Mouse (Mus musculus) left cerebral cortex, postnatal 14 days (tissue): ENCODE results near the gene Nckipsd. TPM values are rescaled to one million over a fixed set of nuclear protein-coding genes. Genes with fewer than 3 reads are reported as not detected.

ENCODE experiments used
- DNase-seq, 2 experiments: peaks; one replicate each; pipeline ENCODE4 v3.0.0; 2021 to 2022; ENCODE audit warnings: low spot score in 2 of 2, mixed read lengths in 1 of 2
- intact Hi-C: fragments of 180-260 bp; cut with DNase I; formaldehyde crosslinking; loops from one replicate; pipeline ENCODE4 v1.15.1; 2025
- microRNA-seq, 2 experiments: library from miRNA; unstranded; fragments of <30 nt; microRNA quantifications; one replicate each; pipeline ENCODE4 v1.2.0; 2022
- total RNA-seq, 2 experiments: library from RNA; stranded (reverse); gene quantifications; 2 replicates each; pipeline ENCODE4 v1.2.3; 2021

Gene Nckipsd
- total RNA-seq, 2 experiments from 2014 or later: 39.1 to 44.7 TPM

DNA sequence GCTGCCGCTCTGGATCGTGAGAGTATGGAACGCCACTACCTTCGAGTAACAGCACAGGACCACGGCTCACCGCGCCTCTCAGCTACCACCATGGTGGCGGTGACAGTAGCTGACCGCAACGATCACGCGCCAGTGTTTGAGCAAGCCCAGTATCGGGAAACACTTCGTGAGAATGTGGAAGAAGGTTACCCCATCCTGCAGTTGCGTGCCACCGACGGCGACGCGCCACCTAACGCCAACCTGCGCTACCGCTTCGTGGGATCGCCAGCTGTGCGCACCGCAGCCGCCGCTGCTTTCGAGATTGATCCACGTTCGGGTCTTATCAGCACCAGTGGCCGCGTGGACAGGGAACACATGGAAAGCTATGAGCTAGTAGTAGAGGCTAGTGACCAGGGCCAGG, 19.3 kb downstream of the Nckipsd start:
- intact Hi-C loops: no loop called here
- DNase-seq: no peak

DNA sequence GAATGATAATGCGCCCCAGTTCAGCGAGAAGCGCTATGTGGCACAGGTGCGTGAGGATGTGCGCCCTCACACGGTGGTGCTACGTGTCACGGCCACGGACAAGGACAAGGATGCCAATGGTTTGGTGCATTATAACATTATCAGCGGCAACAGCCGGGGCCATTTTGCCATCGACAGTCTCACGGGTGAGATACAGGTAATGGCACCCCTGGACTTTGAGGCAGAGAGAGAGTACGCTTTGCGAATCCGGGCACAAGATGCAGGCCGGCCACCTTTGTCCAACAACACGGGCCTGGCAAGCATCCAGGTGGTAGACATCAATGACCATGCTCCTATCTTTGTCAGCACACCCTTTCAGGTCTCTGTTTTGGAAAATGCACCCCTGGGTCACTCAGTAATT, 19.7 kb downstream of the Nckipsd start:
- DNase-seq: no peak
- intact Hi-C loops: no loop called here

DNA sequence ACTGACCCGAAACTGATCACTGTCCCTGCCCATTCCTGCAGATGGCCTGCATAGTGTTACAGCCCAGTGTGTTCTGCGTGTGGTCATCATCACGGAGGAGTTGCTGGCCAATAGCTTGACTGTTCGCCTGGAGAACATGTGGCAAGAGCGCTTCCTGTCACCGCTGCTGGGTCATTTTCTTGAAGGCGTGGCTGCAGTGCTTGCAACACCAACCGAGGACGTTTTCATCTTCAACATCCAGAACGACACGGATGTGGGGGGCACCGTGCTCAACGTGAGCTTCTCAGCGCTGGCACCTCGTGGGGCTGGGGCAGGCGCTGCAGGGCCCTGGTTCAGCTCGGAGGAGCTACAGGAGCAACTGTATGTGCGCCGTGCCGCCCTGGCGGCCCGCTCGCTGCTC, 23.5 kb downstream of the Nckipsd start:
- intact Hi-C loops: no loop called here

DNA sequence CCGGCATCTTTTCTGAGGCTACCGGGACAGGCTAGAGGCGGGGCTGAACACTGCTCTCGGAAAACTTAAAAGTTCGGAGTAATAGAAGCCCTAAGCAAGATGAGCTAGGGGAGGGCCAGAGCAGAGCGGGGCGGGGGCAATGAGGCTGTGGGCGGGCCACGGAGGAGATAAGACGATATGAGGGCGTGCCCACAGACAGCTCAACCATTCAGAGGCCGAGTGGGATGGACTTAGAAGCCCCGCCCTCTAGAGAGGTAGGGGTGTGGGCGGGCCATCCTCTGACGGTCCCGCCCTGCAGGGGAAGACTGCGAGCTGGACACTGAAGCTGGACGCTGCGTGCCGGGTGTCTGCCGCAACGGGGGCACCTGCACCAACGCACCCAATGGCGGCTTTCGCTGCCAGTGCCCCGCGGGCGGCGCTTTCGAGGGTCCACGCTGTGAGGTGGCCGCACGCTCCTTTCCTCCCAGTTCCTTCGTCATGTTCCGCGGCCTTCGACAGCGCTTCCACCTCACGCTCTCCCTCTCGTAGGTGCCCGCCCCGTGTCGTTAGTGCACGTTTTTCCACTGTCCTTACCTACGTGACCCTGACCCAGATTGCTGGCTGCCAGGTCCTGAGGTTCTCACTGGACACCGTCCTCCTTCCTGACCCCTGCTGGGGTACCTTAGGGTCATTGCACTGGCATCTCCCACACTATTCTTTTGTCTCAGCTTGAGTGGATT, 24.4 kb downstream of the Nckipsd start:
- intact Hi-C loops: no loop called here

More for the DNA sequence above, 23.5 kb downstream of the Nckipsd start:
- DNase-seq: no peak

DNA sequence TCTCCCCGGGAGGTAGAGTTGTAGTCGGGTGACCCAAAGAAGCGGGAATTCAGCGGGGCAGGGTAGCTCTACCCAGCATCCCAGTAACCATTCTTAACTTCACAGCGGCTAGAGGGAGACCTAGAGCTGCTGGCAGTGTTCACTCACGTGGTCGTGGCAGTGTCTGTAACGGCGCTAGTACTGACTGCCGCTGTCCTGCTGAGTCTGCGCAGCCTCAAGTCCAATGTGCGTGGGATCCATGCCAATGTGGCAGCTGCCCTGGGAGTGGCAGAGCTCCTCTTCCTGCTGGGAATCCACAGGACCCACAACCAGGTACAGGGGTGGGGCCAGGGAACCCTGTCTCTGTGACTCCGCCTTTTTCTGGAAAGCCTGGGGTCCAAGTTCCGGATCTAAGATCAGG, 34.8 kb downstream of the Nckipsd start:
- intact Hi-C loops: no loop called here
- DNase-seq: peak; percentile 72 to 86

More for the DNA sequence above, 24.4 kb downstream of the Nckipsd start:
- DNase-seq: peak; percentile 72 to 80

DNA sequence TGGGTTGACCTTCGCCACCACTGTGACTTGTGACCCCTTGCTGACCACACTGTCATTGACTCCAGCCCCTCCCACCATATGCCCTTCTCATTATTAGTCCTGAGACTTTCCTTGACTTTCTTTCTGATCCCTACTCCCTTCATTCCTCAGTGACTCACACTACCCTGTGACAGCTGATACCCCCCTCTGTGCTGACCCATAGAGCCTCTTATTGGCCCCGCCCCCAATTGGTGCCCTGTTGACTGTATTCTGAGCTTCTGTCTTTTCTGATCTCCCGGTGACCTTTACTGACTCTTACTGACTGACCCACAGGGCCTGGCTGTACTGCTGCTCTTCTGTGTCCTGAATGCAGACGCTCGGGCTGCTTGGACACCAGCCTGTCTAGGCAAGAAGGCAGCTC, 37.2 kb downstream of the Nckipsd start:
- intact Hi-C loops: no loop called here

DNA sequence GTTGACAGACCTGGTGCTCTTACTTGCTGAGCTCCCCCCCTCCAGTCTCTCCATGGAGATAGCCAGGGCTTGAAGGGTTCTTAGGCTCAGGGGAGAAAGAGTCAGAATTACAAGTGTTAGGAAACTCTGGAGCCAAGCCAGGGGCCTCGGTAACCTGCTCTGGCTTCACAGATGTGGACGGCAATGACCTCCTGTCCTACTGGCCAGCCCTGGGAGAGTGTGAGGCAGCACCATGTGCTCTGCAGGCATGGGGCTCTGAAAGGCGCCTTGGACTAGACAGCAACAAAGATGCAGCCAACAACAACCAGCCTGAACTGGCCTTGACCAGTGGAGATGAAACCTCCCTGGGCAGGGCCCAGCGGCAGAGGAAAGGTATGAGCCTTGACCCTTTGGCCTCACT, 39.2 kb downstream of the Nckipsd start:
- intact Hi-C loops: no loop called here

More for the DNA sequence above, 37.2 kb downstream of the Nckipsd start:
- no peak for DNase-seq

DNA sequence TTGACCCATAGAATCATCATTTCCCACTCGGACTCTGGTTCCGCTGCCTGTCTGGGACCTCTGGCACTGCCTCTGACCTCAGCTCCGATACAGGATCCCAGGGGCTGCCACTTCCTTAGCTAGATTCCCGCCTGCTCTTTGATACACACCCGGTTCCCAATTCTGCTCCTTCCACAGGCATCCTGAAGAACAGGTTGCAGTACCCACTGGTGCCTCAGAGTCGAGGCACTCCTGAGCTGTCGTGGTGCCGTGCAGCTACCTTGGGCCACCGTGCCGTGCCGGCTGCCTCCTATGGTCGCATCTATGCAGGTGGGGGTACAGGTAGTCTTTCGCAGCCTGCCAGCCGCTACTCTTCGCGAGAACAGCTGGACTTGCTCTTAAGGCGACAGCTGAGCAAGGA, 40.3 kb downstream of the Nckipsd start:
- DNase-seq: no peak
- intact Hi-C loops: no loop called here

More for the DNA sequence above, 39.2 kb downstream of the Nckipsd start:
- DNase-seq: no peak

DNA sequence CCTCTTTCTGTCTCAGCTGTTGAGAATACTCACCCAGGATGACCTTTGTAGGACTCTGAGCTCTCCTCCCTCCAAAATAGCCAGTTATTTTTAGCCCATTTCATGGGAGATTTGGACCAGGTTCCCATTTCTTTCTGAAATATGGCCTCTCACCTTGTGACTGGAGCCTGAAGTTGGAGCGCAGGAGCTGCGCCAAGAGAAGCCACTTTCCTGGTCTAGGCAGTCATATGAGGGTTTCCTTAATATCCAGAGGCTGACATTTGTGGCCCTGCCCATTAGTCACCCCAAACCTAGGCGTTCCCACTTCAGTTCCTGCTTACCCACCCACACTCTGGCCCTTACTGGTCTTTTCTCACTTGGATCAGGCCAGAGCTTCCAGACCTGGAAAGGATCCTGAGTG, 44.8 kb downstream of the Nckipsd start, which contains the start of gene Slc26a6:
Slc26a6 (plus strand) TSS at position 308 of the 400 bp plus-strand sequence.
- intact Hi-C loops: no loop called here
- DNase-seq: no peak

DNA sequence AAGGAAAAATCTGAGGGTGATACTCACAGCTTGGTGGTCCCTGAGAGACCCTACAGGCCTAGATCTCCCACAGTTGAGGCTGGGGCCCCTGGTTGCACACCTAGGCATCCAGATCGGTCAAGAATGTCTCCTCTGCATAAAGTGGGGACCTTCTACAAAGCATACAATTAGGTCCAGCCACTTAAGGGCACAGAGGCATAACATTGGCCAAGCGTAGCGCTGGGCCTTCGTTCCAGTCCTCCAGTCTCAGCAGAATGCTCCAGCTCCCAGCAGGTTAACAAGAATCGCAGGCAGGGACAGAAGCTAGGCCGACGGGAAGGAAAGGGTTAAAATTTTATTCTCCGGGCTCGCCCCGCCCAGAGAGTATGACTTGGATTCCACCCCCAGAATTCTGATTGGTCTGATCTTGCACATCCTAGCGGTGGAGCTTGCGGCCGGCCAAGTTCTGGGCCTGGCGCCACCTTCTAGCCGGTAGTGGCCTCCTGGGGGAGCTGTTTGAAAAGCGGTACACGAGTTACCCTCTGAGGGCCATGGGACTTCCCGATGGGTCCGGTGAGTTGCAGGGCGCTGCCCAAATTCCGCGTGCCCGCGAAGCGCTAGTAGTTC, 45.6 kb downstream of the Nckipsd start:
- intact Hi-C loops: no loop called here
- peak; percentile 91 to 97 for DNase-seq

DNA sequence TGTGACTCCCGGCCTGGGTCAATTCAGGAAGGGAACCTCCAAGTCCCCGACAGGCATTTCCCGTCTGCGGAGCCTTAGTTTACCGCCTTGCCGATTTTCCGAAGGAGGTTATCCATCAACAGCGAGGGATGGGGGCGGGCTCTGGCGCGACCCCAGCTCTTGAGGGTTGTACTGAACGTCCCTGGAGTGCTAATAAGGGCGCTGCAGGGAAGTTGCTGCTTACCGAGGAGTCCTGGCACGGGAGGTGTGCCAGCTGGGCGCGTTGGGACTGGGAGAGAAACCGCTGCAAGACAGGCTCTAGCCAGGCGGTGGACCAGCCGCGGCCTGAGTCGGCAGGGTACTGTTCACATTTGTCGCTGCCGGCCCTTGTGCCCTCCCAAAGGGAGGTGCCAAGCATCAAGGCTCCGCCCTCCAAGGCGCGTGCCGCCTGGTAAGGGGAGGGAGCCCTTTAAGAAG, 46.1 kb downstream of the Nckipsd start:
- intact Hi-C loops: no loop called here

DNA sequence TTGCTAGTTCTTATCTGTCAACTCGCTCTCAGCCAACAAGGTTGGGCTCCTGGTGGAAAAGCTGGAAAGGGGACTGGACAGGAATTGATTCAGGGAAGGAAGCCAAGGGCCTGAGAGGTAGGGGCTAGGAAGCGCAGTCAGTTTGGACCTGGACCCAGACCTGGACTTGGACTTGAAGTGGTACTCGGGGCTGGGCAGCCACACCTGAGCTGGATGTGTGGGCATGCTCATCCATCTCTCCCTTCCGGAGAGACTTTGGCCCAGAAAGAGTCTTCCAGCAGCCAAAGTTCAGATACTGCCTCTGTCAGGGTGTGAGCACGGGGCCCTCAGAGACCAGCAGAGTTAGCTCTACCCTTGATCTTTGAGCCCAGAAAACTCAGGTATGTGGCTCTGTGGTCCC, 47.2 kb downstream of the Nckipsd start:
- DNase-seq: no peak
- intact Hi-C loops: no loop called here

More for the DNA sequence above, 46.1 kb downstream of the Nckipsd start:
- peak; percentile 89 to 90 for DNase-seq

DNA sequence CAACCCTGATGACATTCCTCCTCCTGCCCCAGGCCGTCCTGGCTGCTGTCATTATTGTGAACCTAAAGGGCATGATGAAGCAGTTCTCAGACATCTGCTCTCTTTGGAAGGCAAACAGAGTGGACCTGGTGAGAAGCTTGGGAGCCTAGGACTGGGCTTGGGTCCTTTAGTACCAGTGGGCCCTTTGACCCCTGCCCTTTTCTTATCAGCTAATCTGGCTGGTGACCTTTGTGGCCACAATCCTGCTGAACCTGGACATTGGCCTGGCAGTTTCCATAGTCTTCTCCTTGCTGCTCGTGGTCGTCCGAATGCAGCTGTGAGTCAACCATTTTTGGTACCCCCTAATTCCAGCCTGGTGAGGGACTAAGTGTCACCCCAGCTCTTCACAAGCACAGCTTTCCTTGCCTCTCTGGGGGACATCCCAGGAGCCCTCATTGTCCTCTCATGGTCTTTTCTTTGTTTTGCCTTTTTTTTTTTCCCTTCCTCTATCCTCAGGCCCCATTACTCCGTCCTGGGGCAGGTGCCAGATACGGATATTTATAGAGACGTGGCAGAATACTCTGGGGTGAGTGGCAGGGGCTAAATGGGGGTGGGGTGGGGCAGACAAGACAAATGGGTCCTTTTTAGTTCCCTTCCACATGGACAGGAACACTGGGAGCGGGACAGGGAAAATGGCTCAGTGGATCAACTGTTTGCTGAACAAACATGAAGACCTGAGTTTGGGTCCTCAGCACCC, 50.8 kb downstream of the Nckipsd start:
- no peak for DNase-seq
- intact Hi-C loops: no loop called here

Small RNAs within 50 kb of the gene (microRNA-seq; reads per million reads assigned to microRNA genes)
- 0 reads per million in 2 experiments for gene Gm23156

Other genes with a start within 250 kb of the Nckipsd start
- 10 to 100 TPM; 57.6 to 60.5 TPM for gene Impdh2, start 248.1 kb upstream of the Nckipsd start, total RNA-seq
- gene Ndufaf3, start 240.9 kb upstream of the Nckipsd start, total RNA-seq: 10 to 100 TPM; 65.9 to 66.5 TPM
- gene Dalrd3, start 238.5 kb upstream of the Nckipsd start, total RNA-seq: 10 to 100 TPM; 76.6 to 77.8 TPM
- 100 to 1,000 TPM; 184 to 202 TPM for gene Wdr6, start 229.6 kb upstream of the Nckipsd start, total RNA-seq
- 10 to 100 TPM; 60.3 to 61.6 TPM for gene P4htm, start 210.7 kb upstream of the Nckipsd start, total RNA-seq
- 10 to 100 TPM; 49.8 to 50.2 TPM for gene Arih2, start 159.0 kb upstream of the Nckipsd start, total RNA-seq
- 10 to 100 TPM; 14.5 to 15.0 TPM for gene Slc25a20, start 146.3 kb upstream of the Nckipsd start, total RNA-seq
- 10 to 100 TPM; 40.6 to 45.5 TPM for gene Prkar2a, start 119.1 kb upstream of the Nckipsd start, total RNA-seq
- 100 to 1,000 TPM; 149 to 153 TPM for gene Ip6k2, start 24.6 kb upstream of the Nckipsd start, total RNA-seq
- 10 to 100 TPM; 50.7 to 55.3 TPM for gene Celsr3, start 18.0 kb downstream of the Nckipsd start, total RNA-seq
- 10 to 100 TPM; 30.4 to 33.2 TPM for gene Slc26a6, start 44.9 kb downstream of the Nckipsd start, total RNA-seq
- gene Tmem89, start 106.3 kb downstream of the Nckipsd start, total RNA-seq: not detected
- 100 to 1,000 TPM; 383 to 411 TPM for gene Uqcrc1, start 128.3 kb downstream of the Nckipsd start, total RNA-seq
- 1 to 10 TPM; 3.6 to 4.2 TPM for gene Col7a1, start 145.2 kb downstream of the Nckipsd start, total RNA-seq
- gene Ucn2, start 177.6 kb downstream of the Nckipsd start, total RNA-seq: not detected
- gene Pfkfb4, start 183.4 kb downstream of the Nckipsd start, total RNA-seq: 10 to 100 TPM; 15.9 to 16.7 TPM
- 10 to 100 TPM; 68.2 to 72.6 TPM for gene Shisa5, start 230.2 kb downstream of the Nckipsd start, total RNA-seq